Mouse (Mus musculus): Measurements from ENCODE around the gene Ckap2. TPM values are rescaled to one million over a fixed set of nuclear protein-coding genes. Genes with fewer than 3 reads are reported as not detected.
"Not testable (repeated sequence)": the region's sequence is repeated elsewhere in the genome, so short reads cannot be mapped to it uniquely, and the experiment has no call there.

The Ckap2 gene
- polyA plus RNA-seq, 1 experiment = 1.3 TPM

DNA sequence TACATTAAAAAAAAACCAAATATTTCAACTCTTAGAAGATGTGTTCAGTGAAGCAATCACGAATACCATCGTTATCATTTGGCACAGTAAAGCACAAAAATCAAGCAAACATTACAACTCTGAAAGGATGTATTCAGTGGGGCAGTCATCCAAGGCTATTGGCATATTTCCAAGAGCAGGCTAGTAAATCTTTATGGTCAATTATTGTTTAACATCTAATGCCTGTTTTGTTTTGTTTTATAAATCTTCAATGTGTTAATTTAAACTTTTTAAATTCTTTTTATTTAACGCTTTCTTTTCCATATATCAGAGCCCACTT, 35.3 kb downstream of the Ckap2 start:
- Histone ChIP-seq H3K4me3 (replicated peaks; ENCODE audit: extremely low read depth, low read depth, low read length) (no peak overlapping the region), H3K4me1 (ENCODE audit: control insufficient read depth, insufficient read depth, low read length) (no peaks in the 10 kb centered on the region)
- 32% methylated on average over 3 of the region's 3 CpGs for WGBS
- TF ChIP-seq CTCF (IDR thresholded peaks at IDR 0.05; ENCODE audit: insufficient read depth, low read length) = no peak
- TF ChIP-seq POLR2A (IDR thresholded peaks at IDR 0.05; ENCODE audit: borderline replicate concordance, extremely low read depth, low read depth, low read length) = no peak
- no peak for DNase-seq

DNA sequence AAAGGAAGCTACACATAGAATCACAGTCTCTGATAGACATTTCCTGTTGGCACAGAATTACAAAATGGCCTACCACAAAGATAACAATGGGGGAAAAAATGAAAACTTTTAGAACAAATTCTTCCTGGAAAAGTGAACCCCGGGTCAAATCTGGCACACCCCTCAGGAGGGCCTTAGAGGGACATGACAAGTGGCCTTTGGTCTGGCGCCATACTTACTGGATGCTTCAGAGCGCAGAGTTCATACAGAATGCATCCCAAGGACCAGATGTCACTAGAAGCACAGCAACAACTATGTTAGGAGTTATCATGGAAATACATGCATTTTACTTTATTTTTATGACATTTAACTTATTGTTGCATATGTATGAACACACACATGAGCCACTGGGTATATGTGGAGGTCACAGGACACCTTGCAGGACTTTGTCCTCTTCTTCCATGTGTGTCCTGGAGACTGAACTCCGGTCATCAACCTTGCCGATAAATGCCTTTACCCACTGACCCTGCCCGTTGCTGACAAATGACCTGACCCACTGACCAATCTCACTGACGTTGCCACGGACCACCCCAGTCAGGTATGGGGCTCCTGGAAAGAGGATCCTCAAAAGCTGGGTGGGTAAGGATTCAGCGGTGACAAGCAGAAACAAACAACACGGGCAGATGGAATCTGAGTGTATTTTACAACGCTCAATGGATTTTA, 35.8 kb downstream of the Ckap2 start:
- no peaks in the 10 kb centered on the region for H3K4me1 ChIP-seq (ENCODE audit: control insufficient read depth, insufficient read depth, low read length)
- no peak overlapping the region for H3K4me3 ChIP-seq (replicated peaks; ENCODE audit: extremely low read depth, low read depth, low read length)
- no peak for DNase-seq
- WGBS = 76% methylated on average over 11 of the region's 11 CpGs
- no peak for TF ChIP-seq CTCF (IDR thresholded peaks at IDR 0.05; ENCODE audit: insufficient read depth, low read length)
- TF ChIP-seq POLR2A (IDR thresholded peaks at IDR 0.05; ENCODE audit: borderline replicate concordance, extremely low read depth, low read depth, low read length) = no peak

DNA sequence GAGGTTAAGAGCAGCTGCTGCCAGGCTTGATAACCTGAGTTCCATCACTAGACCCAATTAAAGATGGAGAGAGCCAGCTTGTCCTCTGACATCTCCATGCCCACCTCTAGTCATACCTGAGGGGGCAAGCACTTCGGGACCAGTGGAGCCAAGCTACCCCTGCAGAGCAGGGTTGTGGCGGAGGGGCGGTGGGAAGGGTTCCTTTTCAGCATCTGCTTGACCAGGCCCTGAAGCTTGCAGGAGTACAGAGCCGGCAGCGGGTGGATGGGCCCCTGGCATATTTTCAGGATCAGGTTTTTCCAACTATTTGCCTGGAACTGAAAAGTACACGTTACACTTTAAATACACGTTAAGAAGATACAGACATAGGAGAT, 37.3 kb downstream of the Ckap2 start:
- TF ChIP-seq POLR2A (IDR thresholded peaks at IDR 0.05; ENCODE audit: borderline replicate concordance, extremely low read depth, low read depth, low read length) (no peak), CTCF (IDR thresholded peaks at IDR 0.05; ENCODE audit: insufficient read depth, low read length) (no peak)
- Histone ChIP-seq H3K4me3 (replicated peaks; ENCODE audit: extremely low read depth, low read depth, low read length) (no peak overlapping the region), H3K4me1 (ENCODE audit: control insufficient read depth, insufficient read depth, low read length) (no peaks in the 10 kb centered on the region)
- WGBS = 87% methylated on average over 7 of the region's 7 CpGs
- DNase-seq = no peak

DNA sequence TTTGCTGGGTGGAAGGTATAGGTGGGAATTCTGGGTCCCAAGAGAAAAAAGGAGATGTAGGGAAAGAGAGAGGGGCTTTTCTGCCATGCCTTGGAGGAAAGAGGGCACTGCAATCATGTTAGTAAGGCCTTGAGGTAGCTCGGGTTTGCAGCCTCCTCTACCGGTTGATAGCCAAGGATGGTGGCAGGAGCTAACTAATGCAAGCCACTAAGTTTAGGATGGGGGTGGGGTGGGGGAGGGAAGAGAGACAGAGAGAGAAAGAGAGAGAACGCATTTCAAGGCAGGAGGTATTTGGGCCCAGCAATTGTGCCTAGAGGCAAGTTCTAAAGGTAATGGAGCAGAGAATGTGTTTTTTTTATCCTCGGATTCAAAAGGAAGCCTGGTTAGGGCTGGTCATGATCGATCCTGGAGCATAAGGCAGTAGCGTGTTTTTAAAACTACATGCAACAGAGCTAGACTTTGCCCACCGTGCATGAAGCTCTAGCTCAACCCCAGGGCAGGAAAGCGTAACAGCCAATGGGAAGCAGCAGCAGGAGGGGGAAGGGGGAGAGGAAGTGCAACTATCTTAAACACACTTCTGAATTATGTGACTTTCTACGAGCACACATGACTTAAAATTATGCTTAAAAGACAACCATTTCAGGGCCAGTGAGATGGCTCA, 37.8 kb downstream of the Ckap2 start:
- 79% methylated on average over 9 of the region's 9 CpGs for WGBS
- no peaks in the 10 kb centered on the region for H3K4me1 ChIP-seq (ENCODE audit: control insufficient read depth, insufficient read depth, low read length)
- DNase-seq = no peak
- no peak for TF ChIP-seq POLR2A (IDR thresholded peaks at IDR 0.05; ENCODE audit: borderline replicate concordance, extremely low read depth, low read depth, low read length)
- TF ChIP-seq CTCF (IDR thresholded peaks at IDR 0.05; ENCODE audit: insufficient read depth, low read length) = no peak
- no peak overlapping the region for H3K4me3 ChIP-seq (replicated peaks; ENCODE audit: extremely low read depth, low read depth, low read length)

DNA sequence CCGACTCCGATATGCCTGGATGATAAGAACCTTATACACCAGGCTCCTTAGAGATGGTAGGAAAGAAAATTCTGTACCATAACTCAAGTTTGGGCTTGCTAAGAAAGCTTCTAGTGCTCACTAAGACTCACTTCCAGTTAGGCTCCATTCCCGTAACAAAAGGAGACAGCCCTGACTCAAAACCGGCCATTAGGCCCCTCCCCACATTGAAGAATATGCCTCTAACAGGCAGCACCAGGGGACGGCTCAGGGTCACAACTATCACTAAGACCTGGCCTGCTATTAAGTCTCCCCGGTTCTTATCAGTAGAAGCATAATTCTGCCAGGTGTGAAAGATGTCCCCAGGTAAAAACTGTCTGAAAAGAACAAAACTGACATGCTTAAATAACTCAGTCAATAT, 39.8 kb downstream of the Ckap2 start:
- TF ChIP-seq CTCF (IDR thresholded peaks at IDR 0.05; ENCODE audit: insufficient read depth, low read length) (no peak), POLR2A (IDR thresholded peaks at IDR 0.05; ENCODE audit: borderline replicate concordance, extremely low read depth, low read depth, low read length) (no peak)
- no peak overlapping the region for H3K4me3 ChIP-seq (replicated peaks; ENCODE audit: extremely low read depth, low read depth, low read length)
- 82% methylated on average over 6 of the region's 6 CpGs for WGBS
- no peak for DNase-seq
- no peaks in the 10 kb centered on the region for H3K4me1 ChIP-seq (ENCODE audit: control insufficient read depth, insufficient read depth, low read length)

DNA sequence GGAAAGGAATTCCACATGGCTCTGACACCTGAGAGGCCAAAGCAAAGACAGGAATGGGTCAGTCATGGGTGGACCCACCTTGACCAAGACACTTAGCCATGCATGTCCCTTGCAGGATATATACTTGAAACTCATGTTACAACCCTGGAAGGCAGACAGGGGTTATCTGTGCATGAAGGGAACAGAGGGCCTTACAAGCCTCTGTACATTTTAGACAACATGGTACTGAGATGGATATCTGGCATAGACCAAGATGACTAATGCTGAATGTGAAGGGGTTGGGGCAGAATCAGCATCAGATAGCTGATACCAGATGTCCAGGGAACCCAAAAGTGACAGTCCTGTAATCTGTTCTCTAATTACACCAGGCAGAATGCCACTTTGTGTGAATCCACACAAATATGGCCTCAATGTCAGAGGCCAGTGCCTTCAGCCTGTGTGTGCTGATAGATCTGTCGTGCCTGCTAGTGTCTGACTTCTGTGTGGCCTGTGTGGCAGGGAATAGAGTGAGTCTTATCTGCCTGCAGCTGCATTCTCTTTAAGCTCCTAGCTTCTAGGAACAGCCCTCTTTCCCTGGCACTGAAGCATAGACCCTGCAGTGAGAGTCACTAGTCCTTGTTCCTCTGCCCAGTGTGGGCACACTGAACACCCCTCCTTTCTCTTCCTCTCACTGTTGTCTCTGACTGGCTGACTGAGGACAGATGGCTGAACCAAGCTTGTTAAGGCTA, 41.7 kb downstream of the Ckap2 start:
- Histone ChIP-seq H3K4me3 (replicated peaks; ENCODE audit: extremely low read depth, low read depth, low read length) (no peak overlapping the region), H3K4me1 (ENCODE audit: control insufficient read depth, insufficient read depth, low read length) (no peaks in the 10 kb centered on the region)
- no peak for TF ChIP-seq CTCF (IDR thresholded peaks at IDR 0.05; ENCODE audit: insufficient read depth, low read length)
- TF ChIP-seq POLR2A (IDR thresholded peaks at IDR 0.05; ENCODE audit: borderline replicate concordance, extremely low read depth, low read depth, low read length) = no peak
- 69% methylated on average over 1 of the region's 1 CpGs for WGBS
- DNase-seq = no peak

DNA sequence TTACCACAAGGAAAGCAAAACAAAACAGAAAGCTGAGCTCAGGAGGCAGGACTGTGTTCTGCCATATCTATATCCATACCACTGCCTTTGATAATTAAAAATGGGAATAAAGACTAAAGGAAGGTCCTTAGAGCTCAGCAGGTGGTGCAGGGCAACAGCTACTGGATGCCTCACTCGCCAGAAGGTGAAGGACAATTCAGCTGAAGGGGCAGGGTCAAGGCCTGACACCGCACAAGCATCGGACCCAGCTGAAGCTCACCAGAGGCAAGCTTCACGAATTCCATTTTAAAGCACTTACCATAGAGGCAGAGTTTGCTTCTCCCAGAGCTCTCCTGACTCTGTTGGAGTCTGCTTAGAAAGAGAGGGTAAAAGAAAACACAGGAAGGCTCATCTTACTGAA, 43.0 kb downstream of the Ckap2 start:
- WGBS = 82% methylated on average over 4 of the region's 4 CpGs
- Histone ChIP-seq H3K4me1 (ENCODE audit: control insufficient read depth, insufficient read depth, low read length) (no peaks in the 10 kb centered on the region), H3K4me3 (replicated peaks; ENCODE audit: extremely low read depth, low read depth, low read length) (no peak overlapping the region)
- no peak for DNase-seq
- TF ChIP-seq CTCF (IDR thresholded peaks at IDR 0.05; ENCODE audit: insufficient read depth, low read length) = no peak
- TF ChIP-seq POLR2A (IDR thresholded peaks at IDR 0.05; ENCODE audit: borderline replicate concordance, extremely low read depth, low read depth, low read length) = no peak

DNA sequence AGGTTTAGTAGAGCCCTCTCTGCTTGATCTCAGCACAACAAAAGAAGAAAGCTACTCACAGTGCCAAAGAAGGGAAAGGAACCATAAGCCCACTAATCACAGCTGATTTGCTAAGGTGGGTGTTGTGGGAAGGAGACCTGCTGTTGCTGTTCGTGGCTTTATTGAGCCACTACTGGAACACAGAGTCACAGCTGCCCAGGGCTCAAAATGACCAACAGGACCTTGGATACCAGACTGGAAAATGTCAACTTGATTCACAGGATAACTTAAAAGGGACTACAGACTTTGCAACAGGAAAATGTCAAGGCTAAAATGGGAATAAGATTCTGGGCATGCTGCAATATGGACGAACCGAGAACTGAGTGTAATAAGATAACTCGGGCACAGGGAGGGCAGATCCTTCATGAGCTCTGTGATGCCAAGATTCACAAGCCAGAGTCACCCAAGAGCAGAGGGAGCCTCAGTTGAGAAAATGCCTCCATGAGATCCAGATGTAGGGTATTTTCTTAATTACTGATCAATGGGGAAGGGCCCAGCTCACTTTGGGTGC, 43.7 kb downstream of the Ckap2 start:
- no peak for TF ChIP-seq CTCF (IDR thresholded peaks at IDR 0.05; ENCODE audit: insufficient read depth, low read length)
- TF ChIP-seq POLR2A (IDR thresholded peaks at IDR 0.05; ENCODE audit: borderline replicate concordance, extremely low read depth, low read depth, low read length) = no peak
- 88% methylated on average over 4 of the region's 4 CpGs for WGBS
- Histone ChIP-seq H3K4me3 (replicated peaks; ENCODE audit: extremely low read depth, low read depth, low read length) (no peak overlapping the region), H3K4me1 (ENCODE audit: control insufficient read depth, insufficient read depth, low read length) (no peaks in the 10 kb centered on the region)
- DNase-seq = no peak

DNA sequence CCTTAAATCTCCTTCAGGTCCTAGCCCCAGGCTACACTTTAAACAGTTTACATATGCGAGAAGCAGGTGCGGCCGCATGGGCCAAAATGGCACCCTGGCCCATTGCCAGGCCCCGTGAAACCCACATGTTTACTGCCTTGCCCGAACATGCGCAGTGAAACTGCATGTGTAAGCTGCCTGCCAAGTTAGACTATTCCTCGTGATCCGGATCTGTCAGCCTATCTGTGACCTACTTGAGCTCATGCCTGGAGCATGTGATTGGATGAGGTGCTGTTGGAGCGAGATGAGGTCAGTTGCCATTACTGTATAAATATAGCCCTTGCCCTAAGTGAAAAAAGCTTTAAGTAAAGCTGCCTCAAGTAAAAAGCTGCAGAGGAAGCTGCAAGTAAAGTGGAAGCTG, 49.2 kb downstream of the Ckap2 start:
- DNase-seq; H3K4me1 ChIP-seq (ENCODE audit: control insufficient read depth, insufficient read depth, low read length); H3K4me3 ChIP-seq (replicated peaks; ENCODE audit: extremely low read depth, low read depth, low read length): not testable (repeated sequence)
- 79% methylated on average over 9 of the region's 9 CpGs for WGBS

DNA sequence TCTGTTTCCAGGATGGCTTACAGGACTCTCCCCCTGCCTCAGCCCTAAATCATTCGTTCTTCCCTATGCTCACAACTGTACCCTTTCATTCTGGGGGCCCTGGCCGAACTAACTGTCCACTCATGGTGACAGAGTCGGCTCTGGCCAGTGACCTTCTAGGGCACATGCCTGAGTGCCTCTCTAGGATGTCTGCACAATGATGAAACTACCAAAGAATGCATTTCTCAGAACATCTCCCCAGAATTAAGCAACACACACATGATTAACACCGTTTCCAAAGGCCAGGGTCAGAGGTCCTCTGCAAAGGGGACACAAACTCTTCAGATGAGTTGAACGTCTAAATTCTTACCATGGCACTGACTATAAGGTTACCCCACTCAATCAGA, 50.9 kb downstream of the Ckap2 start:
- Histone ChIP-seq H3K4me1 (ENCODE audit: control insufficient read depth, insufficient read depth, low read length) (no peaks in the 10 kb centered on the region), H3K4me3 (replicated peaks; ENCODE audit: extremely low read depth, low read depth, low read length) (no peak overlapping the region)
- no peak for TF ChIP-seq CTCF (IDR thresholded peaks at IDR 0.05; ENCODE audit: insufficient read depth, low read length)
- no peak for TF ChIP-seq POLR2A (IDR thresholded peaks at IDR 0.05; ENCODE audit: borderline replicate concordance, extremely low read depth, low read depth, low read length)
- DNase-seq = no peak
- WGBS = 71% methylated on average over 5 of the region's 5 CpGs

Data from lung, adult 2 months (tissue).